Mouse (Mus musculus) urinary bladder, postnatal 25 days (tissue): ENCODE measurements around the gene Top2a.

Experiments
- DNase-seq: peaks from one replicate; pipeline ENCODE4 v3.0.0; 2022; ENCODE audit warnings: low spot score

Gene Top2a

DNA sequence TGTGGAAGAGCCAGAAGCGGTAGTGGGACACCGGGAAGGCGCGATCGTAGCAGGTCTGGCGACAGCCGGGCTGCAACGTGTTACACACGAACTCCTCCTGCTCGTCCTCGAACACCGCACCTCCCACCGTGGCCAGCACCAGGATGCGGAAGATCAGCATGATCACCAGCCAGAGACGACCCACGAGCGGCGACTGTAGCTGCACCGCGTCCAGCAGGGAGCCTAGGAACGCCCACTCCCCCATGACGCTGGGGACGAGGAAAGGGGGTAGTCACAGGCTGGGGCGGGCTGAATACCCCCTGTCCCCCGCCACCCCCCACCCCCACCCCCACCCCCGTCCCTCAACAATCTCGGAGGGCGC lies 41.2 kb downstream of the Top2a start, which contains the start of gene Gjd3:
TSS of gene Gjd3 (minus strand) at position 244 of the 361 bp plus-strand sequence.
- DNase-seq: no peak

DNA sequence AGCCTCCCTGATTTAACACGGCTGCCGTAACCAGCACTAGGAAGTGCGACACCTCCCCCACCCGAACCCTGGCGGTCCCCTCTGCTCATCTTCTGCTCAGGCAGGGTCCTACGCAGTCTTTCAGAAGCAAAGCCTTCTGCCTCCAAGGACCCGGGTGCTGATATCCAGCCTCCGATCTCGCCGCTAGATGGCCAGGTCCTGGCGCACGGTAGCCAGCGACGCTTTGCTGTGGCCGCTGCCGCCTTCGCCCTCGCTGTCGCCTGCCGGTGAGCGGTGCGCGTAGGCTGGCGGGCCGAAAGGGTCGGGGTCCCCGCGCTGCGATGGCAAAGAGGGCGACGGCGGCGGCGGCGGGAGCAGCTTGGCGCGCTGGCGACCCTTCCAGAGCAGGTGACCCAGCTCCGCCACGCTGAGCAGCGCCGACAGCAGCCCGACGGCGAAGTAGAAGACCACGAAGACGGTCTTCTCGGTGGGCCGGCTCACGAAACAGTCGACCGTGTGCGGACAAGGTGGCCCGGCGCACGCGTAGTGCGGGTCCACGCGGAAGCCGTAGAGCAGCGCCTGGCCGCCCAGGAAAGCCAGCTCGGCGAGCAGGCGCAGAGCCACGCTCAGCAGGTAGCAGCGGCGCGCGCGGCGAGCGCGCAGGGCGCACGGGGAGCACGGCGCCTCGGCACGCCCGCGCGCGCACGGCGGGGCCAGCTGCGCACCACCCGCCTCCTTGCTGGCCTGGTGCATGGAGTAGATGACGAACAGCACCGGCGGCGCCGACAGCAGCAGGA lies 41.8 kb downstream of the Top2a start:
- peak; percentile 52 for DNase-seq

DNA sequence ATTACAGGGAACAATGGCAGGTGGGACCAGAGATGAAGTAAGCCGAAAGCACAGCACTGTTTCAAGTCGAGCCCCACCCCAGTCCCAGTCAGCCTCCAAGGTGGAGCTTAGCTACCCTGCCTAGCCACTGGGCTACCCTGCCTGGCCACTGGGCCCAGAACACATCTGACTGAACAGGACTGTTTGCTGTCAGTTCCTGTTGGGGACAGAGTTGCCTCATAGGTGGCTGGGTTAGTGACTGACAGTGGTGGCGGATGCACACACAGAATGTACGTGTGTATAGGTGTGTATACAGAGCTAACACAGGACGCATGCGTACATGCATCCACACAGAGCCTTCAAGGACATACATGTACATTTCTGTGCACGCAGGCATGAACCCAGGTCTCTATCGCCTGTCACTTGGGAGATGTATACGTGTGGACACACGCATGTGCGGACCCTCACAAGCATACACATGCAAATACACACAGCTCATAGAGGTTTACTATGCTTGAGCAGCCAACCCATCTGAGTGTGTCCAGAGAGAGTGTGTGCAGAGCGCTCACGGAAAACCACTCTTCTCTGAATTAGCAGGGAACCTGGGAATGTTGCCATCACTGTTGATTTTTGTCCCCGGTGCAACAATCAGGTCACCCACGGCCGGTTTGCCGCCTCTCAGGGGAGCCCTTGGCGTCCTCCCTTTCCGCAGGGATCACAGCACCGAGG lies 42.5 kb downstream of the Top2a start:
- DNase-seq: no peak

DNA sequence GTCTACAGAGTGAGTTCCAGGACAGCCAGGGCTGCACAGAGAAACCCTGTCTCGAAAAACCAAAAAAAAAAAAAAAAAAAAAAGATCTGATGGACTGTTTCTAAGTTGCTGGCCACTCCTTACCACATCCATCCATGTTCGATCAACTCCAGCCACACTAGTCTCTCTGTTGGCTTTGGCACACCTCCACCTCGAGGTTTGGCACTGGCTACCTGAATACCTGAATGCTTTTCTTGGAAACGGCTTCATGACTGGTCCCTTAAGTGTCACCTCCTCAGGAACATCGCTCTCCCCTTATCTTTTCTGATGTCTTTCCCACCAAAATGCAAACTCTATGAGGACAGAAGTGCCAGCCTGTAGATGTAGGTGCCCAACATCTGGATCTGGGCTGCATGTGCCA lies 44.6 kb downstream of the Top2a start:
- no peak for DNase-seq

DNA sequence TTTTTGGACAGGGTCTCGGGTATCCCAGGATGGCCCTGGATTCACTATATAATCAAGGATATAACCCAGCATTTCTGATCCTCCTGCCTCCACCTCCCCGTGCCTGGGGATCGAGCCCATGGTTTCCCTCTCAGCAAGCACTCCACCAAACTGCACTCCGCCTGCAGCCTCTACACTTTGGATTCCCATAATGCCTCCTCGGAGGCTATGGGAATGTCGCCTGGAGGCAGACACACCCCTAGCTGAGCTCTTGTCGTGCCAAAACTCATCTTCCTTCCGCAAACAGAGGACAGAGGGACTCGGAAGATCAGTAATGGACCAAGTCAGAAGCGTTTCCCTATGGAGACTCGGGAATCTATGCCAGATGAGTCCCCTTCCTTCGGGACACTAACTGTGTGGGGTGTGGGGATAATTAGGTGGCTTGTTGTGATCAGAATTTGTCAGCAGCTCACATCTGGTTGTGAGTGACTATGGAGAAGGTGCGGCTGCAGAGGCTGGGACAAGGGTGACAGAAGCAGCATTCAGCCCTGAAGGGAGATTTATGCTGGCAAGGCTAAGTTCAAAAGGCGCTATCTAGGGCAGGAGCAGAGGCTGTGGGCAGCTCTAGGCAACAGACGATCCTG lies 45.4 kb downstream of the Top2a start:
- DNase-seq: no peak

DNA sequence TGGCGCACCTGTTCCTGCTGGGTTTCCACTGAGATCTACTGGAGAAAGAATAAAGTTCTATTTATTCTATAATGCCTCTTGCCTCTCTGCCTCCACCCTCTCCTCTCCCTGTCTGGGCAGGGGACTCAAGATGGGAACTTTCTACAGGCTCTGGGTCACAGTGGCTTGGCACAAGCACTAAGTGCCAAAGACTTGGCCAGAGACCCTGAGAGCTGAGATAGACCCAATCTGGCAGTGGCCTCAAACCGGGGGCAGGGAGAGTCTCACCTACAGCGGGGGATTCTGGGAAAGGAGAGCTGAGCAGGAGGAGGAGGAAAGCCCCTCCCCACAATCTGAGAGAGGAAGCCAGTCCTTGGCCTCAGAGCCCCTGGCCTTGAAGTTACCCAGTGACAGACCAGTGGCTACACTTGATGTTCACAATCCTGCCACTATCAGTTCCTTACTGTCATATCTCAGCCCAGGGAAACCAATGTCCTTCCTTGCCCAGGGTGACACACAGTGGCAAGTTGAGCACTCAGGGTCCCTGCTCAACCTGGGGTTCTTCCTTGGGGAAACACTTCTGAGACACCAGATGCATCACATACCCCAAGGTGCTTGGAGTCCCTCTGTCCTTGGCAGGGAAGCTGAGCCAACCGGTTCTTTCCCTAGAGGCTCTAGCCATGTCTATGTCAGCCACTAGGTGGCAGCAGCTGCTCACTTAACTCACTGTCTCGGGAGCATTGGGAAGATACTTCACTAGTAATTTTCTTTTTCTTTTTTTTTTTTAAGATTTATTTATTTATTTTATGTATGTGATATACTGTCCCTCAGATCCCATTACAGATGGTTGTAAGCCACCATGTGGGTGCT lies 48.9 kb downstream of the Top2a start:
- DNase-seq: peak; percentile 72

DNA sequence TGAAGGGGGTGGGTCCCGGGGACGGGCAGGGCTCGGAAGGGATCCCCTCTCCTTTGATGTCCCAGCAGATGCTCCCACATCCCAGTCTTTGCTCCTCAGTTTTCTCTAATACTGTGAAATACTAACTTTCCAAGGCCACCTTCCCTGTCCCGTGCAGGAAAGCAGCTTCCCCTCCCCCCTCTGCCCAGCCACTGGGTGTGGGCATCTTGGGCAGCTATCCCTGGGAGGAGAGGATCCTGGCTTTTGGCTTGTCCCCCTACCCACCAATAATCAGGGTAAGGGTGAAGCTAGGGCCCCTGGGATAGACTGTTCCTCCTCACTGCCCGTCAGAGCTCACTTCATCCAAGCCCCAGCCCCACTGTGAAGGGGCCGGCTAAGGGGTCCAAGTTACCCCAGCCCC lies 49.8 kb downstream of the Top2a start:
- DNase-seq: no peak

DNA sequence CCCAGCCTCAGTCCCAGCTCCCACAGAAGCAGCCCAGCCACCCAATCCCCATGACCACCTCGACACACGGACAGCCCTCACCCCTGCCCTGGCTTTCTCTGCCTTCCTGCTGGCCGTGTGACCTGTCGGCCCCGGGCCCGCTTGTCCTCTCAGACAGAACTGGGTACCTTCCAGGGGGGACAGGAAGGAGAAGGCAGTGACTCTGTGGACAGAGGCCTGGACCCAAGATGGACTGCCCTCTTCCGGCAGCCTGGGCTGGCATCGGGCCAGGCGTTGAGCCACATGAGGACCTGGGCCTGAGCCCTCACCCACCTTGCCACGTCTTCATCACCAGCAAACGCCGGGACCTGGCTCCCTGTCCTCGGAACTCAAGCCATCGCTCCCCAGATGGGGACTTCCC lies 50.4 kb downstream of the Top2a start:
- no peak for DNase-seq

DNA sequence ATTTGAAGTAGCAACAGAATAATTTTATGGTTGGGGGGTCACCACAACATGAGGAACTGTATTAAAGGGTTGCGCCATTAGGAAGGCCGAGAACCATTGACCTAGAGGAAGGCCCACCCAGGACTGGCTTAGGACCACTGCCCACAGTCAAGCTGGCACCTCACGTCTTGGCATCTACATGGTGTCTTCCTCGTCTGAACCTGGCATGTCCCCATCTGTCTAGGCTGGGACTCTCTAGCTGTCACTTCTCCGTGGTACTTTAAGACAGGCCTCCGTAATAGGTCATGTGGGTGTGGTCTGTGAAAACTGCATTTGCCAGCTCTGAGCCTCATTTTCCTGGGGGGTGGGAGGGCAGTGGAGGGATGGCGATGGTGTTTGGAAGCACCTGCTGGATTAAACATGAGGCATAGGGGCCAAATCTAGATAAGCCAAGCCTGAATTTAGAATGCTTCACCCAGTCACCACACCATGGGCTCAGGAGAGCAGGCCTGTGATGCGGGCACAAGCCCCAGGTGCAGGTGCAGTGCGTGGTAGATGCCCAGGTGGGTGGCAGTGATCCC lies 51.1 kb downstream of the Top2a start:
- no peak for DNase-seq

DNA sequence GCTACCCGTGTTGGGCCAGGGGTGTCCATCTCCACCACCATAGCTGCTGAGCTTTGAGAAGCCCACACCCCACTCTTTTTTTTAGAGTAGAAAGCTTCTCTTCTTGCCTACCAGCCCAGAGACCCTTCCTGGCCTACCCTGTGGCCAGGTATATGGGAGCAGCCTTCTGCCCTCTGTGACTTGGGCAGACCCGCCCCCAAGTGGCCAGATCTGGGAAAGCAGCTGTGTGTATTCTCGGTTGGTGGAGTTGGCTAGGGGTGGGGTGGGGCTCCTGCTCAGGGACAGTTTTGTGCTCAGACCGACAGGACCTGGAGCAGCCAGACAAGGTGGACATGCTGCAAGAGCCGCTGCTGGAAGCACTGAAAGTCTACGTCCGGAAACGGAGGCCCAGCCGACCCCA lies 51.8 kb downstream of the Top2a start:
- DNase-seq: peak; percentile 87

DNA sequence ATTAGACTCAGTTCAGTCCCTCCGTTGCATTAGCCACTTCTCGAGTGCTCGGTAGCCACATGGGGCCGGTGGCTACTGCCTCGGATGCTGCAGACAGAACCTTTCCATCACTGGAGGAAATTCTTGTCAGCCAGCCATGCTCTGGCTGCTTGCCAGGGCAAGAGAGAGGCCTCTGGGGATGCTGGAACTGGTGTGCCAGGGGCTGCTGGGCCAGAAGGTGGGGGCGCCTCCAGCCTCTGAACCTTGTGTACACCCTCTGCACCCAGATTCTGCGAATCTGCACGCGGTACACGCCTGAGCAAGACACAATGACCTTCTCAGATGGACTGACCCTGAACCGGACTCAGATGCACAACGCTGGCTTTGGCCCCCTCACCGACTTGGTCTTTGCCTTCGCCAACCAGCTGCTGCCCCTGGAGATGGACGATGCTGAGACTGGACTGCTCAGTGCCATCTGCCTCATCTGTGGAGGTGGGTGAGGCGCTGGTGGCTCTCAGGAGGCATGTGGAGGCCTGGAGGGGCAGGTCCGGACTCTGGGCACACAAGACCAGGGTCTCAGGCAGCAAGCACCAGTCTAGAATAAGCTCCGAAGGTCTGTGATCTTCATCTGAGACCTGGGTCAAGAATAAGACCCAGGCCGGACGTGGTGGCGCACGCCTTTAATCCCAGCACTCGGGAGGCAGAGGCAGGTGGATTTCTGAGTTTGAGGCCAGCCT lies 52.5 kb downstream of the Top2a start:
- no peak for DNase-seq

DNA sequence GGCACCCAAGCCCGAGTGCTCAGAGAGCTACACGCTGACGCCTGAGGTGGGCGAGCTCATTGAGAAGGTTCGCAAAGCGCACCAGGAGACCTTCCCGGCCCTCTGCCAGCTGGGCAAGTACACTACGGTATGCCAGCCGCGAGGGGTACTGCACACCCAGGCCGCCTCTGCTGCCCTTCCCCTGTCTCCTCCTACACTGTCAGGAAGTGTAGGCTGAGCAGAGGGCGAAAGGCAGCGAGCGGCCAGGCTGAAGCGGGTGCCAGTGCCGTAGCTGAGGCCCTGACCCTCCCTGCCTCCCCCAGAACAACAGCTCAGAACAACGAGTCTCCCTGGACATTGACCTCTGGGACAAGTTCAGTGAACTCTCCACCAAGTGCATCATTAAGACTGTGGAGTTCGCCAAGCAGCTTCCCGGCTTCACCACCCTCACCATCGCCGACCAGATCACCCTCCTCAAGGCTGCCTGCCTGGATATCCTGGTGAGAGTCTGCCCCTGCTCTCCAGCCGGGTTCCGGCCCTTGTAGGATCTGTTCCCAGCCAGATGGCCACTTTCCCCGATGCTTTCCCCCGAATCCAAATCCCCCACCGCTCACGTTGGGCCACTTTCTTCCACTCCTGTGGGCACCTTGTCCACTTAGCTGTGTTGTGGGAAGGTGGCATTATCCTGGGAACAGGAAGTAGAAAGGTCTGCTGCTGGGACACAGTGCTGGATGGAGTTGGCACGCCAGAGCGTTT lies 53.6 kb downstream of the Top2a start:
- no peak for DNase-seq

DNA sequence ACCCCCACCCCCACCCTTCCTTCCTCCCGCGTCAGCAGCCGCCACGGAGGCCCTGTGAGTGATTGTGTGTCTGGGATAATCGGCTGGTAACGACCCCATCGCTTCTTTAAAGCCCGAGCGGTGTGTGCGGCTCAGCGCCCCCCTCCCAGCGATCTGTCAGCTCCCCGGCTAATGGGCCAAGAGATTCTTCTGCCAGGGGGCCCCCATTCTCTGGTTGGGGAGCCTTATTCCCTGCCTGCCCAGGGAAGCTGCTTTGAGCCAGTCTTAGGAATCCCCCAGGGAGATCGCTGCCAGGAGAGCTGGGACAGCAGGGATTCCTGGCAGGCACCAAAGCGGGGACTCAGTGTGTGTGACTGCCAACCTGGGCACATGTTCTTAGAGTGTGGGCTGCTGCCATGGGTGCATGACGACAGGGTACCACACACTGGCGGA lies 54.5 kb downstream of the Top2a start:
- DNase-seq: no peak

DNA sequence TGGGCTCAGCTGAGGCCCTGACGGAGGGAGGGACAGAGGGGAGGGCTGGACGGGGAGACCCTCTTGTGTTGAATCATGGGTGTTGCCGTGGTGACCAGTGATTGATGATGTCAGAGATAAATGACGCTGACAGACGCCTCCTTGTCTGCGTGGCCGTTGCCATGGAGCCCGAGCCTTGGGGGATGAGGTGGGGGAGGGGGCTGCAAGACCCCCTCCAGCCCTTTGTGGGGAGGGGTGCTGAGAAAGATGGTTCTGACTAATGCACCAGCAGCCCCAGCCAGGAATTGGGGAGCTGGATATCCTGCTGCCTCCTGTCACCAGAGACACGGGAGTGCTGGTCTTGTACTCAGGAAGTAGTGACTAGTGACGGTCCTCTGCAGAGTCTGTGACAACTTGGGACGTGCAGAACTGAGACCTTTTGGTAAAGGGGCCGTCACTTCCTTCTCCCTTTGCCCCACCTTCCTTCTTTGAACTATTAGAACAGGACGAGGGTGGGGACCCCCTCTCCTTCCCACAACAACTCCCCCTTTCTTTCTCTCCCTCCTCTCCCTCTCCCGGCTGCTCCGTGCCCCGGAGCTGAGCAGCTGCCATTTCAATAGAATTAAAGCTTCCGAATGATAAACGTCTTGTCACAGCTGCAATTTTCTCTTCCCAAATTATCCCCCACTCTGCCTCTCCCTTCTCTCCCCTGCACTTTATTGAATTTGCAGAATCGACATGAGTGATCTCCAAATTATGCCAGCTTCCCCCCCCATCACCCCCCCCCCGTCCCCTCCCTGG lies 55.1 kb downstream of the Top2a start:
- no peak for DNase-seq

DNA sequence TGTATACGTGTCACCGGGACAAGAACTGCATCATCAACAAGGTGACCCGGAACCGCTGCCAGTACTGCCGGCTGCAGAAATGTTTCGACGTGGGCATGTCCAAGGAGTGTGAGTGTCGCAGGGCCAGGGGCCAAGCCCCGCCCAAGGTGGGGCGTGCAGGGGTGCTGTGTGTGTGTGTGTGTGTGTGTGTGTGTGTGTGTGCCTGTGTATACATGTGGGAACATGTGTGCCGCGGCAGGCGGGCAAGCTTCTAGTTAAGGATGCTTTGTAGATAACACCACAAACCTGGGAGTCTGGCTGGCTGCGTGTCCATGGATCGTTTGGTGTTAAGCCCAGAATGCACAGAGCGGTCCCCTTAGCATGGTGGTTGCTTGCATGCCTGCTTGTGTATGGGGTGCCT lies 55.9 kb downstream of the Top2a start:
- no peak for DNase-seq

DNA sequence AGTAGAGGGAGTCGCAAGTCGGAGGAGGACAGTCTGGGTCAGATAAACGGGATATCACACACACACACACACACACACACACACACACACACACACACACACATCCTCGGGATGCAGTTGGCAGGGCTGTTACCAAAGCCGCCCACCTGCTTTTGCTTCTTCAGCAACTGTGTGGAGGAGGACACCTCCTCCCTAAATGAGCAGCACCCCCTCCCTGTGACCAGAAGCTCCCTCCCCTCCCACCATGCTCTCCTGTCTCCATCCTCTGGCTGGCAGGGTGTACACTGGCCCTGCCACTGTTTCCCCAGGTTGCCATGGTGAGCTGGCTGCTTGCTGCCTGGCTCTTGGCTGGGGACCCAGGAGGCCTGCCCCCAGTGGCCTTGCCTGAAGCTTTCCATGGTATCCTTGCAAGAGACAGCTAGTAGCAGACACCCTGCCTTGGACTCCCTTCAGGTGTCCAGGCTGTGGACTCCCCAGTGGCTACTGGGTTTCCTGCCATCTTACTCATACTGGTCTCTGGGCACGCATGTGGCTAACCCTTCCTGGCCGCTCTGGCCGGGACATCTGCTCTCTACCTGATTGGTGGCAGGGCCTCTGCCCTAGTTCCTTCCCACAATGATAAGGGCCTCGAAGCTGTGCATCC lies 57.4 kb downstream of the Top2a start:
- peak; percentile 46 for DNase-seq

DNA sequence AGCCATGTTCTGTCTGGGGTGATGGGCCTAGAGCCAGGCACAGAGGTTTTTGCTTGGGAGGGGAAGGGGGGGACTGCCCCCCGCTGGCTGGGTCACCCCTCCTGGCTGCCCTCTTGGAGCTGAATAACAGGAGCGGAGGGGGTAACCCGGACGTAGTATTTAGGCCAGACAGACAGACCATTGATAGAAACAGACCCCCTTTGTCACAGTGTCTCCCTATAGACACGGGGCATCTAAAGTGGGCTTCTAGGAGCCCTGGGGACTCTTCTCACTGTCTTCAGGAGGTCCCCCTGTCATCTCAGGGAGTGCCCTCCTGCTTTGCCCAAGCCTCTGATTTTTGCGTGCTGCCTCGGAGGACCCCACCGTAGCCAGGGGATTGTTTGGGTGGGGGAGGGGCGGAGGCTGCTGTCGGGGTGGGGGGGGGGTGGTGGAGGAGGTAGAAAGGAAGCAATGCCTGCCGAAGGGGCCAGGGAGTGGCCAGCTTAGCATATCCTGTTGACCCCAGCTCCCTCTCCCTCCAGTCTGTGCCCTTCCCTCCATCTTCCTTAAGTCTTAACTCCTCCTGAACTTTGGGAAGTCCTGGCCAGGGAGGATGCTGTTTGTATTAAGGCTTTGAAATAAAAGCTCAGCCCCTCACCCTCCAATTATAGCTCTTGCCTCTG lies 58.4 kb downstream of the Top2a start:
- no peak for DNase-seq

DNA sequence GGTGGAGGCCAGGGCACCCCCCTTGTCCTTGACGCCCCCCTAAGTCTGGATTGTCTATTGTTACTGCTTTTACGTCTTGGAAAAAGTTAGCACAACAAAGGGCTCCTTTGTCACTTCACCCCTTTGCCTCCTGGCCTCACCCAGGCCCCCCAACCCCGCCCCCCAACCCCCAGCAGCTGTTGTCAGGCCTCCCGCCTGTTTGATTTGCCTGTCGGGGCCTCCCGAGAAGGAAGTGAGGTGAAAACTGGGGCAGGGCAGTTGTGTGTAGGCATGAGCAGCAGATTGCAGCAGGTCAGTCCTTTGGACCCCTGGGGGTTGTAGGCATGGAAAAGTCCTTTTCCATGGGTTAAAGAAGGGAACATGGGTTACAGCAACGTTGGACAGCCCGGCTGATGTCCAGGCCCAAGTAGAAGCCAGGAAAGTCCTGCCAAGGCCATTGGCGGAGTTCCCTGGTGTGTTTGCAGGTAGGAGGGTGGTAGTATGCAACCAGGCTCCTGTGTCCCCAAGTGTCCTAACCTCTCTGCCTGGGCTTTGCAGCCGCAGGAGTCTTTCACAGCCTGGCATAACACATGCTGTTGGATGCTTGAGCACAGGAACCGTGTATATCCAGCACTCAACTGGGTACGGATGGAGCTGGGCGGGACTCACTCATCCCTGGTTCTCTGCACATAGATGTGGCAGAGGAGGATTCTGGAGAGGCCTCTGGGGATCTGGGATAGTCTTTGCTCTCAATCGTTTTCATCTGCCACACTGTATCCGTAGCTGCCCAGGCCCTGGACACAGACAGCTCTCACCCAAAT lies 59.2 kb downstream of the Top2a start:
- no peak for DNase-seq
